Mouse (Mus musculus) spleen, postnatal 36 days (tissue): ENCODE results near the gene Adra2c.

Experiments used
- DNase-seq, 2 experiments: peaks; one replicate each; pipeline ENCODE4 v3.0.0; 2022; ENCODE audit warnings: low spot score in 2 of 2, mixed read lengths in 1 of 2

Adra2c gene

GRCm38 (mm10) chr5:35311738-35312250 is 33.7 kb downstream of the Adra2c start:
- no peak for DNase-seq

- DNase-seq, result peak; percentile 10 to 25
Measured at GRCm38 (mm10) chr5:35313231-35313821, 35.2 kb downstream of the Adra2c start.

GRCm38 (mm10) chr5:35313826-35314586 is 35.9 kb downstream of the Adra2c start:
- DNase-seq, result peak; percentile 25 to 26

- no peak for DNase-seq
Measured at GRCm38 (mm10) chr5:35314629-35315028, 36.5 kb downstream of the Adra2c start.

GRCm38 (mm10) chr5:35315204-35315603 is 37.1 kb downstream of the Adra2c start:
- DNase-seq, result peak; percentile 13

- no peak for DNase-seq
Measured at GRCm38 (mm10) chr5:35320650-35321049, 42.5 kb downstream of the Adra2c start.

GRCm38 (mm10) chr5:35330822-35331221 is 52.7 kb downstream of the Adra2c start:
- no peak for DNase-seq
